Mouse (Mus musculus) kidney, postnatal 0 days (tissue): ENCODE measurements at regions not wholly inside any gene's neighbourhood (a gene's known extent, or its start where the extent isn't known, plus 50 kb on each side); places are given as distances from the start of the nearest gene placed in this dataset.

ENCODE experiments used
- ATAC-seq: fragments of 200-750 bp; cut with Nextera tagmentation; replicated peaks from 2 replicates; pipeline ENCODE4 v1.8.0; 2017; ENCODE audit warnings: low read depth, moderate number of reproducible peaks, moderate TSS enrichment, moderate library complexity; ENCODE audit not compliant: low FRiP score
- DNase-seq: peaks from one replicate; pipeline ENCODE4 v3.0.0-alpha.2; 2016; ENCODE audit warnings: low spot score
- H3K27ac ChIP-seq: fragments of 300-500 bp; sonication (generic); 2 replicates; pipeline ENCODE4 v1.5.1; 2014; ENCODE audit warnings: mild to moderate bottlenecking
- H3K27me3 ChIP-seq: fragments of 300-500 bp; sonication (generic); 2 replicates; pipeline ENCODE4 v1.6.1; 2014; ENCODE audit warnings: low read length, mixed read lengths; ENCODE audit not compliant: insufficient read depth
- H3K36me3 ChIP-seq: fragments of 300-500 bp; sonication (generic); 2 replicates; pipeline ENCODE4 v1.6.1; 2014; ENCODE audit warnings: low read length, mixed read lengths; ENCODE audit not compliant: insufficient read depth
- H3K4me1 ChIP-seq: fragments of 300-500 bp; sonication (generic); replicated peaks from 2 replicates; pipeline ENCODE4 v1.6.1; 2014; ENCODE audit warnings: antibody characterized with exemption, low read length, mixed read lengths; ENCODE audit not compliant: insufficient read depth
- H3K4me2 ChIP-seq: fragments of 300-500 bp; sonication (generic); 2 replicates; pipeline ENCODE4 v1.6.1; 2014; ENCODE audit warnings: mild to moderate bottlenecking, low read length, moderate library complexity, mixed read lengths
- H3K4me3 ChIP-seq: fragments of 300-500 bp; sonication (generic); replicated peaks from 2 replicates; pipeline ENCODE4 v1.5.1; 2014; ENCODE audit warnings: low read depth, low read length
- H3K9ac ChIP-seq: fragments of 300-500 bp; sonication (generic); 2 replicates; pipeline ENCODE4 v1.6.1; 2014; ENCODE audit warnings: low read depth, low read length
- H3K9me3 ChIP-seq: fragments of 300-500 bp; sonication (generic); replicated peaks from 2 replicates; pipeline ENCODE4 v1.6.1; 2016; ENCODE audit warnings: low read length, inconsistent platforms, mixed read lengths
- CTCF ChIP-seq: IDR thresholded peaks from 2 replicates; pipeline ENCODE4 v1.5.1; 2016; ENCODE audit warnings: antibody characterized with exemption, low read depth, mild to moderate bottlenecking, moderate library complexity
- WGBS: fragments of 180-500 bp; shearing (Covaris S2); extraction: QIAGEN DNeasy Blood & Tissue Kit; methylation state at CpG from one replicate; pipeline ENCODE4 v1.1.7; 2014; 5-methylcytosine and 5-hydroxymethylcytosine counted together

DNA sequence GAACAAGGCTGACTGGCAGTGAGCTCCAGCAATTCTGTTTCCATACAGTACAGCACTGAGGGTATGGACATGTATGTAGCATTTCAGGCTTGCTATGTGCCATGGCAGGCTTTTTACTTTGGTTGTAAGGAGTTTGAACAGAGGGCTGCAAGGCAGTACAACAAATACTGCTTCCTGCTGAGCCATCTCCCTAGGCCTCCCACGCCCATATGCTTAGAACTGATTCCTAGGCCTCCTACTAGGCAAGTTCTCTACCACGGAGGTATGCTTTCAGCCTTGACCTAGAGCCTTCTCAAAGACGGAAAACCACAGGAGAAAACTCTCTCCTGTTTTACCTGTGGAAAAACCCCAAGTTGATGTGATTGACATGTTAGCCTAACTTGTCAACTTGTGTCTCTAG, 111.0 kb upstream of the Nsun6 start:
- H3K36me3 ChIP-seq = no peaks in the 10 kb centered on the region
- no peak for TF ChIP-seq CTCF
- H3K4me1 ChIP-seq = no peaks in the 10 kb centered on the region
- no peak overlapping the region for H3K4me3 ChIP-seq
- no peaks in the 10 kb centered on the region for H3K9me3 ChIP-seq
- no peak for ATAC-seq
- H3K4me2 ChIP-seq = no peak overlapping the region
- H3K27me3 ChIP-seq = no peaks in the 10 kb centered on the region
- 69% methylated on average over 3 of the region's 3 CpGs for WGBS
- H3K27ac ChIP-seq = no peak overlapping the region
- DNase-seq = no peak
- H3K9ac ChIP-seq = no peak overlapping the region

GRCm38 (mm10) chr2:15163732-15164418, 109.0 kb upstream of the Nsun6 start:
- H3K27ac ChIP-seq = no peak overlapping the region
- H3K9ac ChIP-seq = no peak overlapping the region
- H3K4me2 ChIP-seq = no peak overlapping the region
- 88% methylated on average over 6 of the region's 6 CpGs for WGBS
- H3K9me3 ChIP-seq = no peaks in the 10 kb centered on the region
- H3K36me3 ChIP-seq = no peaks in the 10 kb centered on the region
- ATAC-seq (no peak), DNase-seq (no peak)
- H3K4me1 ChIP-seq = no peaks in the 10 kb centered on the region
- H3K4me3 ChIP-seq = no peak overlapping the region
- no peaks in the 10 kb centered on the region for H3K27me3 ChIP-seq
- no peak for TF ChIP-seq CTCF

GRCm38 (mm10) chr2:15161831-15162230, 107.0 kb upstream of the Nsun6 start:
- Histone ChIP-seq H3K4me2 (no peak overlapping the region), H3K4me1 (no peaks in the 10 kb centered on the region), H3K9ac (no peak overlapping the region), H3K27ac (no peak overlapping the region), H3K4me3 (no peak overlapping the region), H3K27me3 (no peaks in the 10 kb centered on the region), H3K36me3 (no peaks in the 10 kb centered on the region), H3K9me3 (no peaks in the 10 kb centered on the region)
- DNase-seq (peak; percentile 21), ATAC-seq (no peak)
- no peak for TF ChIP-seq CTCF
- 90% methylated on average over 1 of the region's 1 CpGs for WGBS

- DNase-seq (no peak), ATAC-seq (no peak)
- H3K9me3 ChIP-seq = no peaks in the 10 kb centered on the region
- no peak overlapping the region for H3K9ac ChIP-seq
- H3K4me1 ChIP-seq = no peaks in the 10 kb centered on the region
- no peak for TF ChIP-seq CTCF
- H3K27me3 ChIP-seq = no peaks in the 10 kb centered on the region
- H3K4me3 ChIP-seq = no peak overlapping the region
- H3K4me2 ChIP-seq = no peak overlapping the region
- no peak overlapping the region for H3K27ac ChIP-seq
- H3K36me3 ChIP-seq = no peaks in the 10 kb centered on the region
These were observed 102.8 kb upstream of the Nsun6 start for GRCm38 (mm10) chr2:15157622-15158021.

GRCm38 (mm10) chr2:15150823-15151222, 96.0 kb upstream of the Nsun6 start:
- H3K27ac ChIP-seq = no peak overlapping the region
- no peak overlapping the region for H3K4me2 ChIP-seq
- ATAC-seq (no peak), DNase-seq (peak; percentile 7)
- H3K4me3 ChIP-seq = no peak overlapping the region
- H3K9ac ChIP-seq = no peak overlapping the region
- 55% methylated on average over 1 of the region's 1 CpGs for WGBS
- H3K27me3 ChIP-seq = no peaks in the 10 kb centered on the region
- H3K36me3 ChIP-seq = no peaks in the 10 kb centered on the region
- H3K4me1 ChIP-seq = no peaks in the 10 kb centered on the region
- TF ChIP-seq CTCF = no peak
- no peaks in the 10 kb centered on the region for H3K9me3 ChIP-seq

DNA sequence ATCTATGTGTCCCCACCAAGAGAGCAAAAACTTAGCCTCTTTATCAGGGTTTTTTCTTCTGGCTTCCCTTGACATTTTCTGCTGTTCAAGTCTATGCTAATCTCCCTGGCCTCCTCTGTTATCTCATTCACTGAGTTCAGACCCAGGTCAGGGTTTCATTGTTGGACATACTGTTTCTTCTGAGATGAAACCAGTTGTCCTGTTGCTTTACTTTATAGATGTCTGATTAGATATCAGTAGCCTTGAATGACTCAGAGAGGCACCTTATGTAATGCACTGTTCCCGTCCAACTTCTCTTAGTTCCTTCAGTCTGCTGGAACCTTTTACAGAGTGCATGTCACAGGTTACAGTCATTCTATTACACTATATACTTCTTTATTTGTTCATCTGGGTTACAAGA, 93.5 kb upstream of the Nsun6 start:
- H3K9me3 ChIP-seq = no peaks in the 10 kb centered on the region
- ATAC-seq (no peak), DNase-seq (no peak)
- WGBS = 88% methylated on average over 1 of the region's 1 CpGs
- no peak overlapping the region for H3K27ac ChIP-seq
- H3K4me2 ChIP-seq = no peak overlapping the region
- no peak overlapping the region for H3K4me3 ChIP-seq
- no peaks in the 10 kb centered on the region for H3K4me1 ChIP-seq
- TF ChIP-seq CTCF = no peak
- no peaks in the 10 kb centered on the region for H3K36me3 ChIP-seq
- no peak overlapping the region for H3K9ac ChIP-seq
- H3K27me3 ChIP-seq = no peaks in the 10 kb centered on the region

GRCm38 (mm10) chr2:15146986-15147385, 92.1 kb upstream of the Nsun6 start:
- DNase-seq = no peak
- H3K27ac ChIP-seq = no peak overlapping the region

More at GRCm38 (mm10) chr2:15146986-15147385, 92.1 kb upstream of the Nsun6 start:
- H3K36me3 ChIP-seq = no peaks in the 10 kb centered on the region
- ATAC-seq = no peak
- H3K4me2 ChIP-seq = no peak overlapping the region
- no peaks in the 10 kb centered on the region for H3K27me3 ChIP-seq
- no peaks in the 10 kb centered on the region for H3K4me1 ChIP-seq
- H3K9me3 ChIP-seq = no peaks in the 10 kb centered on the region
- H3K4me3 ChIP-seq = no peak overlapping the region
- H3K9ac ChIP-seq = no peak overlapping the region
- no peak for TF ChIP-seq CTCF
